Mouse (Mus musculus): Measurements from ENCODE around the gene Nfkb2. TPM values are rescaled to one million over a fixed set of nuclear protein-coding genes. Genes with fewer than 3 reads are reported as not detected.

Gene Nfkb2
- polyA plus RNA-seq, 1 experiment from 2014 or later: 10.7 TPM

GRCm38 (mm10) chr19:46287566-46287965, 16.6 kb upstream of the Nfkb2 start:
- 90% methylated on average over 3 of the region's 3 CpGs for WGBS
- peaks cover 46% of the 10 kb centered on the region for H3K36me3 ChIP-seq (ENCODE audit: control insufficient read depth, insufficient read depth, low read length)
- no peaks in the 10 kb centered on the region for H3K4me1 ChIP-seq (ENCODE audit: control insufficient read depth, insufficient read depth, low read length)
- H3K4me3 ChIP-seq (ENCODE audit: low read depth, low read length): no peak overlapping the region
- H3K27ac ChIP-seq (replicated peaks; ENCODE audit: low read depth, low read length): no peak overlapping the region
- H3K27me3 ChIP-seq (replicated peaks; ENCODE audit: control insufficient read depth, insufficient read depth, low read length): no peaks in the 10 kb centered on the region
- no peak overlapping the region for H3K4me2 ChIP-seq (ENCODE audit: low read depth, low read length)
- no peak overlapping the region for H3K9ac ChIP-seq (ENCODE audit: low read depth, low read length)
- no peak for ATAC-seq (ENCODE audit: low read depth)
- no peaks in the 10 kb centered on the region for H3K9me3 ChIP-seq (ENCODE audit: control insufficient read depth, low read length)
- DNase-seq (ENCODE audit: low spot score): no peak

DNA sequence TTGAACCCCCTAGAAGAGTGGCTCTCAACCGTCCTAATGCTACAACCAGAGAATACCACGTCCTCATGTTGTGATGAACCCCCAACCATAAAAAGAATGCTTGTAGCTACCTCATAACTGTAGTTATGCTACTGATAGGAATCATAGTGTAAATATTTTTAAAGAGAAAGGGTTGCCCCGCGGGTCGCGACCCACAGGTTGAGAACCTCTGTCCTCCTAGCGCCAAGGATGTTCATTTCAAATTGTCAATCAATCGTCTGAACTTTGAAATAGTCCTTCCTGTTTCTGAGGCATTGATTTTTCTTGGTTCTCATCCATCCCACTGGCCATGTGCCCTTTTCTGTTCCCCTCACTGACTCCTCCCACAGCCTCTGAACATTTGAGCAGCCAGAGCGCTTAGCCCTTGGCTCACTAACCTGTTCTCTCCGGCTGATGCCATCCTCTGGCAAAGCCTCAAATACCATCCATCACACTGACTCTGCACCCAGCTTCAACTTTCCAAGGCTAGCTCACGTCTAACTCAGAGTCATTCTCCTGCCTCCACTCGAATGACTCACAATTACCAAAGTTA, 13.5 kb upstream of the Nfkb2 start:
- WGBS: 70% methylated on average over 12 of the region's 12 CpGs
- Histone ChIP-seq H3K9ac (ENCODE audit: low read depth, low read length) (no peak overlapping the region), H3K36me3 (ENCODE audit: control insufficient read depth, insufficient read depth, low read length) (peaks cover 17% of the 10 kb centered on the region; the same call in 1 of the 2 replicates), H3K9me3 (ENCODE audit: control insufficient read depth, low read length) (no peaks in the 10 kb centered on the region), H3K27ac (replicated peaks; ENCODE audit: low read depth, low read length) (no peak overlapping the region), H3K27me3 (replicated peaks; ENCODE audit: control insufficient read depth, insufficient read depth, low read length) (no peaks in the 10 kb centered on the region), H3K4me1 (ENCODE audit: control insufficient read depth, insufficient read depth, low read length) (no peaks in the 10 kb centered on the region), H3K4me2 (ENCODE audit: low read depth, low read length) (no peak overlapping the region), H3K4me3 (ENCODE audit: low read depth, low read length) (no peak overlapping the region)
- ATAC-seq (ENCODE audit: low read depth) (no peak), DNase-seq (ENCODE audit: low spot score) (no peak)

GRCm38 (mm10) chr19:46296938-46297337, 7.2 kb upstream of the Nfkb2 start:
- no peak for DNase-seq (ENCODE audit: low spot score)
- no peak overlapping the region for H3K27ac ChIP-seq (replicated peaks; ENCODE audit: low read depth, low read length)
- no peaks in the 10 kb centered on the region for H3K4me1 ChIP-seq (ENCODE audit: control insufficient read depth, insufficient read depth, low read length)
- 61% methylated on average over 4 of the region's 4 CpGs for WGBS
- H3K4me2 ChIP-seq (ENCODE audit: low read depth, low read length): no peak overlapping the region
- H3K27me3 ChIP-seq (replicated peaks; ENCODE audit: control insufficient read depth, insufficient read depth, low read length): no peaks in the 10 kb centered on the region
- no peak overlapping the region for H3K4me3 ChIP-seq (ENCODE audit: low read depth, low read length)
- H3K9me3 ChIP-seq (ENCODE audit: control insufficient read depth, low read length): no peaks in the 10 kb centered on the region
- no peak overlapping the region for H3K9ac ChIP-seq (ENCODE audit: low read depth, low read length)
- no peak for ATAC-seq (ENCODE audit: low read depth)
- no peaks in the 10 kb centered on the region for H3K36me3 ChIP-seq (ENCODE audit: control insufficient read depth, insufficient read depth, low read length)

- Histone ChIP-seq H3K9ac (ENCODE audit: low read depth, low read length) (no peak overlapping the region), H3K27ac (replicated peaks; ENCODE audit: low read depth, low read length) (no peak overlapping the region), H3K27me3 (replicated peaks; ENCODE audit: control insufficient read depth, insufficient read depth, low read length) (no peaks in the 10 kb centered on the region), H3K9me3 (ENCODE audit: control insufficient read depth, low read length) (no peaks in the 10 kb centered on the region), H3K4me2 (ENCODE audit: low read depth, low read length) (no peak overlapping the region), H3K4me1 (ENCODE audit: control insufficient read depth, insufficient read depth, low read length) (no peaks in the 10 kb centered on the region), H3K36me3 (ENCODE audit: control insufficient read depth, insufficient read depth, low read length) (no peaks in the 10 kb centered on the region), H3K4me3 (ENCODE audit: low read depth, low read length) (no peak overlapping the region)
- ATAC-seq (ENCODE audit: low read depth) (no peak), DNase-seq (ENCODE audit: low spot score) (no peak)
- 39% methylated on average over 8 of the region's 8 CpGs for WGBS
Observed at GRCm38 (mm10) chr19:46300294-46301045, 3.6 kb upstream of the Nfkb2 start.

DNA sequence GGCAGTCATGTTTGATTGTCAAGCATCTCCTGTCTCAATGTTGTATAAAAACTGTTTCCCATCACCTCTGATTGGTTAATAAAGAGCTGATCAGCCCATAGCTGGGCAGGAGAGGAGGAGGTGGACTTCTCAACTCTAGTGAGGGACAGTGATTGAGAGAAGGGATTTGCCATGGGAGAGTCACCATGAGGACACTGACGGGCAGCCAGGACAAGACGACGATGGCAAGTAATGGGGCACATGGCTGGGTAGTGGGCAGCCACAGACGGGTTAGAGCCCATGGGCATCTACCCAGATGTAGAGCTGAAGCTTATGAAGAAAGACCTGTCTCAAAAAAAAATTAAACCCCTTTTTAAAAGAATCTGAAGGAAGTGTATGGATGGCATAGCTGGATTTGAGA, 1.6 kb upstream of the Nfkb2 start:
- peaks cover under 1% of the 10 kb centered on the region; the same call in 1 of the 2 replicates for H3K27me3 ChIP-seq (replicated peaks; ENCODE audit: control insufficient read depth, insufficient read depth, low read length)
- DNase-seq (ENCODE audit: low spot score): no peak
- 90% methylated on average over 4 of the region's 4 CpGs for WGBS

GRCm38 (mm10) chr19:46303251-46304215, 587 bp upstream of the Nfkb2 start:
- Histone ChIP-seq H3K27ac (replicated peaks; ENCODE audit: low read depth, low read length) (no peak overlapping the region), H3K36me3 (ENCODE audit: control insufficient read depth, insufficient read depth, low read length) (0 out of 2 replicates have a peak, but pooled peaks cover 2% of the 10 kb centered on the region), H3K4me3 (ENCODE audit: low read depth, low read length) (peak overlapping the region; percentile 72), H3K4me1 (ENCODE audit: control insufficient read depth, insufficient read depth, low read length) (peaks cover 5% of the 10 kb centered on the region), H3K27me3 (replicated peaks; ENCODE audit: control insufficient read depth, insufficient read depth, low read length) (peaks cover 9% of the 10 kb centered on the region), H3K4me2 (ENCODE audit: low read depth, low read length) (peak overlapping the region; percentile 96), H3K9ac (ENCODE audit: low read depth, low read length) (peak overlapping the region; percentile 72), H3K9me3 (ENCODE audit: control insufficient read depth, low read length) (no peaks in the 10 kb centered on the region)
- ATAC-seq (ENCODE audit: low read depth): no peak
- DNase-seq (ENCODE audit: low spot score): no peak
- WGBS: 54% methylated on average over 18 of the region's 18 CpGs

More for the DNA sequence above, 1.6 kb upstream of the Nfkb2 start:
- H3K9me3 ChIP-seq (ENCODE audit: control insufficient read depth, low read length): no peaks in the 10 kb centered on the region
- no peak overlapping the region for H3K4me3 ChIP-seq (ENCODE audit: low read depth, low read length)
- no peaks in the 10 kb centered on the region for H3K36me3 ChIP-seq (ENCODE audit: control insufficient read depth, insufficient read depth, low read length)
- no peak overlapping the region for H3K4me2 ChIP-seq (ENCODE audit: low read depth, low read length)
- ATAC-seq (ENCODE audit: low read depth): no peak
- no peak overlapping the region for H3K9ac ChIP-seq (ENCODE audit: low read depth, low read length)
- H3K27ac ChIP-seq (replicated peaks; ENCODE audit: low read depth, low read length): no peak overlapping the region
- H3K4me1 ChIP-seq (ENCODE audit: control insufficient read depth, insufficient read depth, low read length): peaks cover 5% of the 10 kb centered on the region

DNA sequence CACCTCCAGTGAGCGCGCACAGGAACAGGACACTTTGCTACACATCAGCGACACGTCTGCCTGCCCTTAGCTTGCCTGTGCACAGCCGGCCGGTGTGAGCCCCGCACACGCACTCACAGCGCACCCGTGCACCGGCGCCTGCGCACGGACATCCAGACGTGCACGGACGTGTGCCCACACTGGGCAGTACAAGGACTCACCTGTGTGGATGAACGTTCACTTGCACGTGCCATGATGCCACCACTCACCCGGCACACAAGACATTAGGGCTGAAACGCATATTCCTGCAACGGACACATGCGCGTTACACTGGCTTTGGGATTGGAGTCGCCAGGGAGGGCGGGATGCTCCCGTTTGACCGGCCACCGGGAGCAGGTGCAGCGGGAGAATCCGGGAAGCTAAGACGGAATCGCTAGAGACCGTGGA, 801 bp downstream of the Nfkb2 start:
- Histone ChIP-seq H3K27me3 (replicated peaks; ENCODE audit: control insufficient read depth, insufficient read depth, low read length) (peaks cover 13% of the 10 kb centered on the region), H3K36me3 (ENCODE audit: control insufficient read depth, insufficient read depth, low read length) (peaks cover 9% of the 10 kb centered on the region), H3K4me2 (ENCODE audit: low read depth, low read length) (peak overlapping the region; percentile 96), H3K9ac (ENCODE audit: low read depth, low read length) (peak overlapping the region; percentile 72), H3K27ac (replicated peaks; ENCODE audit: low read depth, low read length) (peak overlapping the region; percentile 74), H3K4me3 (ENCODE audit: low read depth, low read length) (peak overlapping the region; percentile 72), H3K9me3 (ENCODE audit: control insufficient read depth, low read length) (no peaks in the 10 kb centered on the region), H3K4me1 (ENCODE audit: control insufficient read depth, insufficient read depth, low read length) (peaks cover 7% of the 10 kb centered on the region)
- ATAC-seq (ENCODE audit: low read depth): peak; percentile 16
- no peak for DNase-seq (ENCODE audit: low spot score)
- under 1% methylated on average over 31 of the region's 34 CpGs for WGBS

Measured in embryonic facial prominence, embryonic 14.5 days (tissue).